ENCODE assay signal across 7 mouse cellular contexts in the genomic region with DNA sequence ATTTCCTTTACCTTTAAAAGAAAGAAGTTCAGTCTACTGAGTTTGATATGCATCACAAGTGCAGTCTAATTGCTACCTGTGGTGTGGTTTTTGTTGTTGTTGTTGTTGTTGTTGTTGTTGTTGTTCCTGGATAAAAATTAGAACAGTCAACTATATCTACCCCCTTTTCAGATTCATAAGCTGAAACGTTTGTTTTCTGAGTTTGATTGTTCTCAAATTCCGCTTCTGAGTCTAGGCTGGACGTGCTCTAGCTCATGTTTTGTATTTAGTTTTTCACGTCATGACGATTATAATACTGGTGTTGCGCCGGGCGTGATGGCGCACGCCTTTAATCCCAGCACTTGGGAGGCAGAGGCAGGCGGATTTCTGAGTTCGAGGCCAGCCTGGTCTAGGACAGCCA. TPM values are rescaled to one million over a fixed set of nuclear protein-coding genes. Genes with fewer than 3 reads are reported as not detected.
A peak's percentile ranks its signal among the peaks of the same experiment; 100 is the strongest.
DNase-seq lines count a peak whose midpoint lies in the region; ATAC-seq and TF ChIP-seq lines count a peak whose summit lies in the region.

No protein-coding gene starts in this region.

- peak overlapping the region; percentile 68 for H3K4me2 ChIP-seq in lung, embryonic 14.5 days
- H3K4me2 ChIP-seq in hindbrain, postnatal 0 days (ENCODE audit: low read depth, low read length) = peak overlapping the region; percentile 63
- H3K4me2 ChIP-seq in neural tube, embryonic 14.5 days (ENCODE audit: low read depth, low read length) = peak overlapping the region; percentile 72

- peak; percentile 4 for DNase-seq in lung, embryonic 14.5 days
- DNase-seq in lung, postnatal 4 days = no peak
- DNase-seq in embryonic facial prominence, embryonic 10.5 days (ENCODE audit: low spot score) = no peak
- no peak for DNase-seq in hindbrain, postnatal 0 days (ENCODE audit: low spot score)
- DNase-seq in adrenal gland, postnatal 4 days (ENCODE audit: low spot score in 2 of 2) = no peak
- no peak for DNase-seq in right cerebral cortex, postnatal 36 days (ENCODE audit: low spot score in 2 of 2)

- no peaks in the 10 kb centered on the region for H3K9me3 ChIP-seq in lung, embryonic 14.5 days (ENCODE audit: low read depth, low read length)
- no peaks in the 10 kb centered on the region for H3K9me3 ChIP-seq in embryonic facial prominence, embryonic 10.5 days
- H3K9me3 ChIP-seq in hindbrain, postnatal 0 days (ENCODE audit: low read length) = no peaks in the 10 kb centered on the region
- no peaks in the 10 kb centered on the region for H3K9me3 ChIP-seq in neural tube, embryonic 14.5 days (ENCODE audit: control insufficient read depth, low read length)

- H3K27me3 ChIP-seq in lung, embryonic 14.5 days (ENCODE audit: insufficient read depth, low read length) = no peaks in the 10 kb centered on the region
- H3K27me3 ChIP-seq in embryonic facial prominence, embryonic 10.5 days (replicated peaks; ENCODE audit: low read depth, poor library complexity, severe bottlenecking) = no peaks in the 10 kb centered on the region
- H3K27me3 ChIP-seq in hindbrain, postnatal 0 days (ENCODE audit: insufficient read depth, low read length) = no peaks in the 10 kb centered on the region
- no peaks in the 10 kb centered on the region for H3K27me3 ChIP-seq in neural tube, embryonic 14.5 days (ENCODE audit: control insufficient read depth, insufficient read depth, low read length)

- H3K9ac ChIP-seq in lung, embryonic 14.5 days = peak overlapping the region; percentile 76
- H3K9ac ChIP-seq in hindbrain, postnatal 0 days (replicated peaks; ENCODE audit: low read length) = peak overlapping the region; percentile 84; the same call in 1 of the 2 replicates
- peak overlapping the region; percentile 91; the same call in 1 of the 2 replicates for H3K9ac ChIP-seq in neural tube, embryonic 14.5 days (replicated peaks; ENCODE audit: low read depth, low read length)

- peak overlapping the region; percentile 72 for H3K4me3 ChIP-seq in lung, embryonic 14.5 days (ENCODE audit: low read depth, low read length)
- H3K4me3 ChIP-seq in embryonic facial prominence, embryonic 10.5 days = peak overlapping the region; percentile 86
- H3K4me3 ChIP-seq in hindbrain, postnatal 0 days (ENCODE audit: low read length) = peak overlapping the region; percentile 95
- peak overlapping the region; percentile 76 for H3K4me3 ChIP-seq in neural tube, embryonic 14.5 days (ENCODE audit: low read depth, low read length)

- TF ChIP-seq CTCF in lung, embryonic 14.5 days (IDR thresholded peaks at IDR 0.05; ENCODE audit: low read depth) = no peak
- TF ChIP-seq CTCF in hindbrain, postnatal 0 days (IDR thresholded peaks at IDR 0.05; ENCODE audit: low read depth) = no peak

- no peaks in the 10 kb centered on the region for H3K4me1 ChIP-seq in lung, embryonic 14.5 days (ENCODE audit: insufficient read depth)
- H3K4me1 ChIP-seq in embryonic facial prominence, embryonic 10.5 days = peaks cover 7% of the 10 kb centered on the region; the same call in 1 of the 2 replicates
- H3K4me1 ChIP-seq in hindbrain, postnatal 0 days (ENCODE audit: insufficient read depth, low read length) = no peaks in the 10 kb centered on the region
- H3K4me1 ChIP-seq in neural tube, embryonic 14.5 days (ENCODE audit: control insufficient read depth, insufficient read depth, low read length) = no peaks in the 10 kb centered on the region

- 68% methylated on average over 12 of the region's 12 CpGs for WGBS in lung, embryonic 14.5 days
- WGBS in embryonic facial prominence, embryonic 10.5 days = 77% methylated on average over 12 of the region's 12 CpGs
- 73% methylated on average over 12 of the region's 12 CpGs for WGBS in hindbrain, postnatal 0 days
- WGBS in neural tube, embryonic 14.5 days = 79% methylated on average over 12 of the region's 12 CpGs

- H3K27ac ChIP-seq in lung, embryonic 14.5 days (ENCODE audit: low read depth) = peak overlapping the region; percentile 15; the same call in 1 of the 2 replicates
- H3K27ac ChIP-seq in embryonic facial prominence, embryonic 10.5 days (replicated peaks) = no peak overlapping the region
- H3K27ac ChIP-seq in hindbrain, postnatal 0 days = no peak overlapping the region
- H3K27ac ChIP-seq in neural tube, embryonic 14.5 days (ENCODE audit: low read depth, low read length) = no peak overlapping the region

- H3K36me3 ChIP-seq in lung, embryonic 14.5 days (ENCODE audit: insufficient read depth) = no peaks in the 10 kb centered on the region
- no peaks in the 10 kb centered on the region for H3K36me3 ChIP-seq in embryonic facial prominence, embryonic 10.5 days (replicated peaks)
- H3K36me3 ChIP-seq in hindbrain, postnatal 0 days (ENCODE audit: insufficient read depth, low read length) = no peaks in the 10 kb centered on the region
- H3K36me3 ChIP-seq in neural tube, embryonic 14.5 days (ENCODE audit: control insufficient read depth, insufficient read depth, low read length) = no peaks in the 10 kb centered on the region

- no peak for ATAC-seq in lung, embryonic 14.5 days (ENCODE audit: insufficient read depth)
- ATAC-seq in hindbrain, postnatal 0 days = no peak
- no peak for ATAC-seq in neural tube, embryonic 14.5 days (ENCODE audit: low read depth)

RNA-seq across cellular contexts. Expression of gene Ascc3, which starts 0.9 kb away (rescaled TPM):
- polyA plus RNA-seq in lung, embryonic 14.5 days (2014; fragmentation: Nextera tagmentation; extraction: Ambion mirVana) = 24.8 and 26.9 TPM in 2 replicates
- 17.0 and 17.1 TPM in 2 replicates for polyA plus RNA-seq in embryonic facial prominence, embryonic 10.5 days (2016; fragmentation: Nextera tagmentation; extraction: Ambion mirVana)
- 17.5 and 20.6 TPM in 2 replicates for total RNA-seq in hindbrain, postnatal 0 days (2014; rRNA removed)
- 13.1 and 14.3 TPM in 2 replicates for polyA plus RNA-seq in hindbrain, postnatal 0 days (2015; fragmentation: Nextera tagmentation; extraction: Ambion mirVana)
- 22.6 and 25.3 TPM in 2 replicates for polyA plus RNA-seq in neural tube, embryonic 14.5 days (2014; fragmentation: Nextera tagmentation; extraction: Ambion mirVana)
- total RNA-seq in adrenal gland, postnatal 4 days (2021) = 10 to 100 TPM; 44.1 to 46.5 TPM
